Mouse (Mus musculus) embryo, embryonic 11 days (tissue): Measurements from ENCODE around the gene Ptprn2.
A peak's percentile ranks its signal among the peaks of the same experiment; 100 is the strongest.

ENCODE experiments used
- DNase-seq: peaks from one replicate; pipeline ENCODE4 v3.0.0-alpha.2; 2015

The Ptprn2 gene

GRCm38 (mm10) chr12:117236981-117237380 lies 751.5 kb downstream of the Ptprn2 start:
- no peak for DNase-seq

DNA sequence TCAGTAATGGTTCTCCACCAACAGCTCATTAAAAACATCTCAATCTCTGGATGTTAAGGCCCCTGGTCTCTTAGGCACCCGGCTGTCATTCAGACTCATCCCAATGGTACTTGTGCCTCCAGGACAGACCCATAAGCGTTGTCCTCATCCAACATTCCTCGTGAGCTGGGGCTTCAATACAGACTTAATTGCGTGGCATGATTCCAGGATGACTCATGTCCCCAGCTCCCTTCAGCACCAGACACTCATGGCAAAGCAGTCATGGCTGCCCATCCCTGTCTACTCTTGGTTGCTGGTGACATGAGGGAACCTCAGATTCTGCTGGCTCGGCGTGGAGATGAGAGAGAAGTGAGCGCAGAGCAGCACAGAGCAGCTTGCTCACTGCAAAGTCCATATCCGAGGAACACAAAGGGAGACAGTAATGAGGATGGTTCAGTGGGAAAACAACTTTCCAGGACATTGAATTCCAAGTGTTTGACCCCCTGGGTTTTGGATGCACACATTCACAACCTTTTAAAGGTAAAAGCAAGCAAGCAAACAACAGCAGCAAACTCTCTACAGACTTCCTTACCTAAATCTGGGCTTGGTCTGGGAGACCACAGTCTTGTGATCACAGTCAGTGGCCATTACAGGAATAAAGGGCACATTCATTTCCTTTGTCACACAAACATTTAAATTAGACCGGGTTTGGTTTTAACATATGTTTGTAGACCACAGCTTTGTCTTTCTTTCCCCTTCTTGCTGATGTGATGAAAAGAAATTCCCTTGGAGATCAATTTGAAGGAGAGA lies 754.6 kb downstream of the Ptprn2 start:
- no peak for DNase-seq

- no peak for DNase-seq
Observed at GRCm38 (mm10) chr12:117242181-117242580, 756.7 kb downstream of the Ptprn2 start.

GRCm38 (mm10) chr12:117245885-117246478 lies 760.5 kb downstream of the Ptprn2 start:
- DNase-seq: no peak

GRCm38 (mm10) chr12:117250465-117250864 lies 764.9 kb downstream of the Ptprn2 start:
- no peak for DNase-seq

- DNase-seq: peak; percentile 68
Observed at GRCm38 (mm10) chr12:117251663-117252425, 766.3 kb downstream of the Ptprn2 start.

DNA sequence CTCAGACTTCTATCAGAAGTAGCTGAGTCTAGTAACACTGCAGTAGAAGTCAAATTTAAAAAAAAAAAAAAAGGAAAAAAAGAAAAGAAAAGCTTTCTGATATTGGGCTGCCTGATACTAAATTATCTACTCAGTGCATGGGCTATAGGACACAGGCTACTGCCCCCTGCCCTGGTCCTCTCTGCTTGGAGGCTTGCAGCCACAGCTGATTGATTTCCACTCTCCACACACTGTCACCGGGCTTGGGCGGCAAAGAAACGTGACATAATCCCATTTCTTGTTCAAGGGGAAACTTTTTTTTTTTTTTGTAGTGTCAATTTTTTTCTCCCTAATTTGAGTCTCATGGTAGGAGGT lies 766.9 kb downstream of the Ptprn2 start:
- DNase-seq: no peak

GRCm38 (mm10) chr12:117254356-117254755 lies 768.8 kb downstream of the Ptprn2 start:
- no peak for DNase-seq

DNA sequence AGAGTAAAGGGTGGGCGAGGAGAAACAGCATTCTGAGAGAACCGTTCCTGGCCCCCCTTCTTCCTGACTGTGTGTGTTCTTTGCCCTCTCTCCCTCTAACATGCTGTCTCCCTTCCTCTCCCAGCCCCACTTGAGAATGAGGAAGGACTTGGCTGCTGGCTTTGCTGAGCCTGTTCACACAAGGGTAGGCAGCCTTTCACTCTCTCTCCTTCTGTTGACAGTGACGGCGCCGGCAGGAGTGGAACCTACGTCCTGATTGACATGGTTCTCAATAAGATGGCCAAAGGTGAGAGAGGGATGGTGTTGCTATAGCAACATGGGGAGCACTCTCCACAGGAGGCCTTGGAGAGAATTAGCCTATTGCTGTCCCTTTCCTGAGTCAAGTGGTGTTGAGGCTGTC lies 769.8 kb downstream of the Ptprn2 start:
- no peak for DNase-seq

DNA sequence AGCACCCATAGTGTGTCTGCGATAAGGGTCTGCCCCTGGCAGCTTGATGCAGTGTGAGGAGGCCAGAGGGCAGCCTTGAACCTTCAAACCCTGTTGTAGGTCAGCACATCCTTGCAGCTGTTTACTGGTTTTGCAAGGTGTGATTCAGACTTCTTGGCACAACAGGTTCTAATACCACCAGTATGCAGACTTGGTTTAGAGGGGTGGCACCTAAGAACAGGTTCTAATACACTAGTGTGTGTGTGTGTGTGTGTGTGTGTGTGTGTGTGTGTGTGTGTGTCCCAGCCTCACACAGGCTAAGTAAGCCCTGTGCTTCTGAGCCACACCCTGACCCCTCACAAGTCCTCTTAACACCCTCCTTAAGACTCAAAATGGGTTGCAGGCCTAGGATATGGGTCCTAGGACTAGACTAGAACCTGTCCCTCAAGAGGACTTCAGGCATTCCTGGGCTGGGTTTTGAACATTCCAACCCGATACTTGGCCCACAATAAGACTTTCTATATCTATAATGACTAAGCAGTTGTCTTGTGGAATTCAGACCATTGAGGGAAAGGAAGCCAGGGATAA lies 770.3 kb downstream of the Ptprn2 start:
- no peak for DNase-seq

GRCm38 (mm10) chr12:117256849-117257204 lies 771.3 kb downstream of the Ptprn2 start:
- DNase-seq: no peak

DNA sequence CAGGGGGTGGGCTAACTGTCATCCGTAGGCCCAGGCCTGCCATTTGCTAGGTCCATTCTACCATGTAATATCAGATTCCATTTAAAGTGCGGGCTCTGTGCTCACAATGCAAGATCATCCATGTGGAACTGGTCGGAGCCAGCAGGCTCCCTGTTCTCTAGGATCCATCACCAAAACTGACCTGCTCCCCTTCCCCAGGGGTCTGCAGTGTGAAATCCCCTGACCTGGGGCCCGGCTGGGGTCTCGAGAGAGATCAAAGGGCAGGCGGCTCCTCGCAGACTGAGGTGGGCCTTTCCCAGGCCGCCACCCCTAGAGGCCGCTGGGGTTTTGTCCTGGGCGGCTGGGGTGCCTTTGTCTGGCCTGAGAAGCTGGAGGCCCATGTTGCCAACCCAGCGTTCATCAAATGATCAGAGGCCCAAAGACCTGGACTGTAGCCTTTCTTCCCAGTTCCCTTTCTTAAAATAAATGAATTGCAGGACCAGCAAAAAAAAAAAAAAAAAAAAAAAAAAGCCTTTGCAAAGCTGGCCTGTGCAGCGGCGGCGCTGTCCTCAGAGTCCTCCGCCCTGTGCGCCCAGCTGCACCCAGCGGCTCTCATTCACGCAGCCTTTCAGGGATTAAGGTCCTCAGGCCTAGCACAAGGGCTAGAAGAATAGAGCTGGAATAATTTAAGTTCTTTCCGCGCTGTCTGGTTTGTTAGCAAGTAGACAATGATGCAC lies 771.8 kb downstream of the Ptprn2 start:
- DNase-seq: peak; percentile 85

DNA sequence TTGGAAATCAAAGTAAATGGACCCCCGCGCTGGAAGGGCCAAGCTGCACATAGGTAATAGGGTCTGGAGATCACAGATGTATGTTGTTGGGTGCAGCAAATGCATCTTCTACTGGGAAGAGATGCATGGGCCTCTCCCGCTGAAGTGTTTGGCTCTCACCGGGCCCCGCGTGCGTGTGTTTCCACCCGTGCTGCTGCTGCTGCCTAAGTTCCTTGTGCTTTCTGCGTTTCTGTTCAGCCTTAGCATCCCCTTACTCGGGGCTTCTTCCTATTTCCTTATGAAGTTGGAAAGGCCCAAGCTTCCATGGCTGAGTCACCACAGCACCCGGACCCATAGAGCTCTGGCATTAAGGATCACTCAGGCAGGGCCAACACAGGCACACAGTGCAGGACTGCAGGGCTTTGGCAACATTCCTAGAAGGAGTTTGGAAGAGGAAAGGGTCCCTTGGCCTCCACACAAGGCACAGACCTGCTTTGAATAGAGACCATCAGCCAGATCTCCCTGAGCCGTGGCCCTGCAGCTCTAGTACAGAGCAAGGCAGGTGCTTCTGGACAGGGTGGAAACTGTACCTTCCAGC lies 772.5 kb downstream of the Ptprn2 start:
- no peak for DNase-seq

DNA sequence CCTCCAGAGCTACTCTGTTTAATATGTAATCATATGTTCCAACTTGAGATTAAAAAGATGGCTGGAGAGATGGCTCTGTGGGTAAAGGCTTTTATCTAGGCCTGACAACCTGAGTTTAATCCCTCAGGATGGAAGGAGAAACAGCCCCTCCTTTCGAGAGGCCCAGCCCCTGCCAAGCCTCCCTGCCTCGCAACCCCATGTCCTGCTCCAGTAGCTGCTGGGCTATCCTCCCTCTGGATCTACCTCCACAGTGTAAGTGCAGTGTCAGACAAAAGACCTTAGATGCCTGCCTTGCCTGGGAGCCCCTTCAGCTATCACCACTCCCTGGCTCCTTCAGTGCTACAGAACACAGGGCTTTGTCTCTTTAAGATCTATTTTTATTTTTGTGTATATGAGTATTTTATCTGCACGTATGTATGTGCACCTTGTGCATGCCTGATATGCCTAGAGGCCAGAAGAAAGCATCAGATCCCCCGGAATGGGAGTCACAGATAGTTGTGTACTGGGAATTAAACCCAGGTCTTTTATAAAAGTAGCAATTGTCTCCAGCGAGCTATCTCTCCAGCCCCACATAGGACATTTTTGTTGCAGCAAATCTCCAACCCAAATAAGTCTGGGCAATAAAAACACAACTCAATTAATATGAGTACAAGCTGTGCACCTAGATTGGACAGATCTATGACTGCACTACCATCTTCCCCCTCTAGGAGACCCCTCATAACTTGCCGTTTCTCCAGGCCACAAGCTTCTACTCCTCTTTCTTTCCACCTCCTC lies 775.1 kb downstream of the Ptprn2 start:
- no peak for DNase-seq

- no peak for DNase-seq
Observed at GRCm38 (mm10) chr12:117261165-117261440, 775.6 kb downstream of the Ptprn2 start.

DNA sequence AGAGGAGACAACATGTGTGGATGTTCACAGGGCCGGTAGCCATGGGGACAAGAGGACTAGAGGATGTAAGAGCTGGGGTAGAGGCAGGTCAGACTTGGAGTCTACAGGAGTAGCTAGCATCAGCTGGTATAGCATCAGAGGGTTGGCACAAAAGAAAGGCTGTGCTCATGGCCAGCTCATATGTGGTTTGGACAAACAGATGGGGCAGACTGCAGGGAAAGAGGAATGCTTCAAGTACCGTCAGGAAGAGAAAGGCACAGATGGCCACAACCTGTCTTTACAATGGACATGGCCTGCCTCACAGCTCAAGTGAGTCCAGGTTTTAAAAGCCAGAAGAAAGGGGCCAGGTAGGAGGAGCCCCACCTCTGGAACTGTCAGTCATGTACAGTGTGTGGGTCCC lies 776.5 kb downstream of the Ptprn2 start:
- no peak for DNase-seq

GRCm38 (mm10) chr12:117263081-117263480 lies 777.6 kb downstream of the Ptprn2 start:
- no peak for DNase-seq

GRCm38 (mm10) chr12:117265211-117265610 lies 779.7 kb downstream of the Ptprn2 start:
- no peak for DNase-seq

GRCm38 (mm10) chr12:117268543-117269172 lies 783.1 kb downstream of the Ptprn2 start:
- no peak for DNase-seq

DNA sequence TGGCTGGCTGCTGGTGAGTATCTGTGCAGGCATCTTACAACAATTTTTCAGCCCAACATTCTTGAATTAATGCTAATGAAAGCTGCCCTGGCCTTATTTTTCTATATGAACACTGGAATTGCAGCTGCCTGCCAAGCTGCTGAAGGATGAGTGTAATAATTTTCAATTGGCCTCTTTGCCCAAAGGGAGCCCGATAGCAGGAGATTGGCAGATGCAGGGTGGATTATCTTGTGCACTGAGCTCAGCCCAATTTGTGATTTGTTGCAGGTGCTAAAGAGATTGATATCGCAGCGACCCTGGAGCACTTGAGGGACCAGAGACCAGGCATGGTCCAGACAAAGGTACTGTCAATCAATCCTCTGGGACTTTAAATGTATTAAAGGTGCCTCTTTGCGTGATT lies 783.8 kb downstream of the Ptprn2 start:
- no peak for DNase-seq

GRCm38 (mm10) chr12:117270199-117270598 lies 784.7 kb downstream of the Ptprn2 start:
- no peak for DNase-seq

GRCm38 (mm10) chr12:117273166-117273565 lies 787.6 kb downstream of the Ptprn2 start:
- peak; percentile 55 for DNase-seq
